Mouse (Mus musculus) hindbrain, embryonic 15.5 days (tissue): ENCODE measurements at regions not wholly inside any gene's neighbourhood (a gene's known extent, or its start where the extent isn't known, plus 50 kb on each side); places are given as distances from the start of the nearest gene placed in this dataset.
"Not testable (repeated sequence)": the region's sequence is repeated elsewhere in the genome, so short reads cannot be mapped to it uniquely, and the experiment has no call there.

ENCODE experiments used
- ATAC-seq: fragments of 200-750 bp; cut with Nextera tagmentation; 2 replicates; pipeline ENCODE4 v1.8.0; 2017; ENCODE audit warnings: low read depth, moderate number of reproducible peaks, moderate TSS enrichment; ENCODE audit not compliant: low FRiP score
- H3K27ac ChIP-seq: fragments of 300-500 bp; sonication (generic); replicated peaks from 2 replicates; pipeline ENCODE4 v1.5.1; 2015; ENCODE audit warnings: mild to moderate bottlenecking, inconsistent platforms
- H3K27me3 ChIP-seq: fragments of 300-500 bp; sonication (generic); 2 replicates; pipeline ENCODE4 v1.6.1; 2015; ENCODE audit warnings: control low read depth, inconsistent platforms
- H3K36me3 ChIP-seq: fragments of 300-500 bp; sonication (generic); 2 replicates; pipeline ENCODE4 v1.6.1; 2015; ENCODE audit warnings: control low read depth, inconsistent platforms
- H3K4me1 ChIP-seq: fragments of 300-500 bp; sonication (generic); replicated peaks from 2 replicates; pipeline ENCODE4 v1.6.1; 2015; ENCODE audit warnings: control low read depth, inconsistent platforms
- H3K4me2 ChIP-seq: fragments of 300-500 bp; sonication (generic); 2 replicates; pipeline ENCODE4 v1.6.1; 2015; ENCODE audit warnings: moderate library complexity, mild to moderate bottlenecking, inconsistent platforms
- H3K4me3 ChIP-seq: fragments of 300-500 bp; sonication (generic); 2 replicates; pipeline ENCODE4 v1.5.1; 2015; ENCODE audit warnings: mild to moderate bottlenecking, inconsistent platforms
- H3K9ac ChIP-seq: fragments of 300-500 bp; sonication (generic); 2 replicates; pipeline ENCODE4 v1.6.1; 2015; ENCODE audit warnings: inconsistent platforms
- H3K9me3 ChIP-seq: fragments of 300-500 bp; sonication (generic); 2 replicates; pipeline ENCODE4 v1.6.1; 2016; ENCODE audit warnings: control low read depth, inconsistent platforms
- WGBS: fragments of 180-500 bp; shearing (Covaris S2); methylation state at CpG from one replicate; pipeline ENCODE4 v1.1.7; 2015; 5-methylcytosine and 5-hydroxymethylcytosine counted together

DNA sequence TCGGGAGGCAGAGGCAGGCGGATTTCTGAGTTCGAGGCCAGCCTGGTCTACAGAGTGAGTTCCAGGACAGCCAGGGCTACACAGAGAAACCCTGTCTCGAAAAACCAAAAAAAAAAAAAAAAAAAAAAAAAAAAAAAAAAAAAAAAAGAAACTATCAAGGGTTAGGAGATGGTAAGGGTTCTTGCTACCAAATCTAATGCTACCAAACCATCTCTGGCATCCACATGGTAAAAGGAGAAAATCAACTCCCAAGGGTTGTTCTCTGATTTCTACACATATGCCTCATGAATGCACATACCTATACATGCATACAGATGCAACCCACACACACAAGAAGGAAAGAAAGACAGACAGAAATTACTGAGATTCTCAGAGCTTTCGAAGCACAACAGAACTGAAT lies 109.6 kb upstream of the Trim24 start:
- not testable (repeated sequence) for H3K27me3 ChIP-seq, H3K9me3 ChIP-seq

DNA sequence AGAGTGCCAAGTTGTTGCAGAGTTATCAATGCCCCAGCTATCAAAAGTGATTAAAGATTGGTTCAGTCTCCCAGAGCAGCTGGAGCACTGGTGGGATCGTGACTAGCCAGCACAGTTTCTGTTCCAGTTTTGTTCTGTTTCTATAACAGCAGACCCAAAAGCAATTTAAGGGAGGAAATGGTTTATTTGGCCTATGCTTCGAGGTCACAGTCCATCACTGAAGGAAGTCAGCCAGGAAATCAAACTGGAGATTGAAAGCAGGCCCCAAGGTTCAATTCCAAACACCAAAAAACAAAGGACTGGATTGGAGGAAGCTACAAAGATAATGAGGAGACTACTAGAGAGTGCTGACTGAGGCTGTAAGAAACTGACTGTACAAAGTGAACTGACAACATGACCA lies 107.6 kb upstream of the Trim24 start:
- Histone ChIP-seq H3K4me1 (no peaks in the 10 kb centered on the region), H3K36me3 (no peaks in the 10 kb centered on the region), H3K27ac (no peak overlapping the region), H3K4me2 (no peak overlapping the region), H3K27me3 (no peaks in the 10 kb centered on the region), H3K4me3 (no peak overlapping the region), H3K9me3 (no peaks in the 10 kb centered on the region), H3K9ac (no peak overlapping the region)
- 73% methylated on average over 2 of the region's 2 CpGs for WGBS
- no peak for ATAC-seq

More for the DNA sequence above, 109.6 kb upstream of the Trim24 start:
- H3K36me3 ChIP-seq, H3K4me3 ChIP-seq, H3K4me2 ChIP-seq, H3K27ac ChIP-seq, H3K9ac ChIP-seq, ATAC-seq, H3K4me1 ChIP-seq: not testable (repeated sequence)
- WGBS: 94% methylated on average over 4 of the region's 5 CpGs

DNA sequence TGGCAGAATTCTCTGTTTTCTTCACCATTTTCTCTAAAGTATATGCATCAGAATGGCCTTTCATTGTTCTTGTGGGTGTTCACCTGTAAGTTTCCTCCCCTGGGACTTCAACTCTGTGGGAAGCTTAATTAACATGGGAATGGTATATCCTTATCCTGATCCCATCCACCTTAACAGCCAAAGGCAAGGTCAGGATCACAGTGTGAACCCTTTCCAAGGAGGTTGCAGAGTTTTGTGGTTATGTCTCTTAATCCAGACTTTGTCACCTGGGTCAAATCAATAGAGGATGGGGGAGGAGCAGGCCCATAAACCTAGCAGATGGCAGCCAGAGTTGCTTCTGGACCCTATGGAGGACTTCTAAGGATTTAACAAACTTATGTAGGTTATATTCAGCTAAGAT lies 102.9 kb upstream of the Trim24 start:
- no peaks in the 10 kb centered on the region for H3K27me3 ChIP-seq
- no peak overlapping the region for H3K9ac ChIP-seq
- no peaks in the 10 kb centered on the region for H3K4me1 ChIP-seq
- no peaks in the 10 kb centered on the region for H3K9me3 ChIP-seq
- H3K27ac ChIP-seq: no peak overlapping the region
- no peak overlapping the region for H3K4me3 ChIP-seq
- ATAC-seq: no peak
- no peak overlapping the region for H3K4me2 ChIP-seq
- H3K36me3 ChIP-seq: no peaks in the 10 kb centered on the region

DNA sequence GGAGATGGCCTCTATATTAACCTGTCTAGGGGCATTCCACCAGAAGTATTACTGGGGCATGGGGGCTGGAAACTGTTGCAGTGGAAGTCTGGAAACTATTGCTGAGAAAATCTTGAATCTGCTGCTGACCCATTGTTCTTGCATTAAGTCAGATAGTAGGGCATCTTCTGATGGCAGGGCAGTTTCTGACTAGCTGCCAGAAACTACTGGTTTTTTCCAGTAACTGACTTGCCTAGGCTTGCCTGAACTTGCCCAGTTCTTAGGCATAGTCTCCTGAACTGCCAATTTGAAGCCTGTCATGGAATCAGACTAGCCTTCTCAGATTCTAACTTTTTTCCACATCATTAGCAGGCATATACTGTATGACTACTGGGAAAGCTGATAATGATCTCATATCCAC lies 97.3 kb upstream of the Trim24 start:
- no peaks in the 10 kb centered on the region for H3K9me3 ChIP-seq
- H3K4me1 ChIP-seq: no peaks in the 10 kb centered on the region
- H3K4me2 ChIP-seq: no peak overlapping the region
- no peak overlapping the region for H3K4me3 ChIP-seq
- no peaks in the 10 kb centered on the region for H3K27me3 ChIP-seq
- no peak overlapping the region for H3K27ac ChIP-seq
- H3K36me3 ChIP-seq: no peaks in the 10 kb centered on the region
- no peak overlapping the region for H3K9ac ChIP-seq
- ATAC-seq: no peak

DNA sequence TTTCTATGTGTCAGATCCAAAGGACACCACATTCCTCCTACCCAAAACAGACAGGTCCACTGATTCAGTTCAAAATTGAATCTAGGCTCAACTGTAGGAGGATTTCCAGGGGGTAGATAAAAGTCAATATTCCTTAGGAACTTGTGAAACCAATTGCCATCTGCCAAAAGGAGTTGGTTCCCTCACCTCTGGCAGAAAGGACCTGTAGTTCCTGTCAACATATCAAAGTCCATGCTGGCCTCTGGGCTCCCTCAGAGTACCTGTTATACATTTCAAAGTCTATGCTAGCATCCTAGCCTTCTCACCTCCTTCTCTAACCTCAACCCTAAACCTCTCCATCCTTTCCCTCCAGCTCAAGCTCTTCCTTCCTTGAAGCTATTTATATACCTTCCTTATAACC lies 95.5 kb upstream of the Trim24 start:
- no peak overlapping the region for H3K27ac ChIP-seq
- no peaks in the 10 kb centered on the region for H3K36me3 ChIP-seq
- H3K4me1 ChIP-seq: no peaks in the 10 kb centered on the region
- no peaks in the 10 kb centered on the region for H3K9me3 ChIP-seq
- H3K4me2 ChIP-seq: no peak overlapping the region
- no peaks in the 10 kb centered on the region for H3K27me3 ChIP-seq
- H3K9ac ChIP-seq: no peak overlapping the region
- no peak overlapping the region for H3K4me3 ChIP-seq
- no peak for ATAC-seq

DNA sequence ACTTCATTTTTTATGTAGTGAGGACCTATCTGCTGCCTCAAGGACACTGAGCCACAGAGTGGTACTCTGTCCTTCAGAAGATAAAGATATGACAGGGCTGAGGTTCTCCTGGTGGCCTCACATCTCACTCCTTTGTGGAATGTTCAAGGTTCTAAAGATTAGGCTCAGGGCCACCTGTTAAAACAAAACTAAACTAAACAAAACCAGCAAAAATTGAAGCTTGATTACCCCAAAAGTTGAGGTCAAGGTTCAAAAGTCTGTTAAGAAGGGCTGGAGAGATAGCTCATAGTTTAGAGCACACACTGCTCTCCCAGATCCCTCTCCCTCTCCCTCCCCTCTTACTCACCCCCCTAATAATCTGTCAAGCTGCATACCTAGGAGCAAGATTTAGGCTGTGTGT lies 90.7 kb upstream of the Trim24 start:
- H3K4me2 ChIP-seq: no peak overlapping the region
- H3K9ac ChIP-seq: no peak overlapping the region
- no peaks in the 10 kb centered on the region for H3K9me3 ChIP-seq
- no peaks in the 10 kb centered on the region for H3K36me3 ChIP-seq
- H3K4me1 ChIP-seq: no peaks in the 10 kb centered on the region
- no peak for ATAC-seq
- no peak overlapping the region for H3K27ac ChIP-seq
- H3K4me3 ChIP-seq: no peak overlapping the region
- H3K27me3 ChIP-seq: no peaks in the 10 kb centered on the region

DNA sequence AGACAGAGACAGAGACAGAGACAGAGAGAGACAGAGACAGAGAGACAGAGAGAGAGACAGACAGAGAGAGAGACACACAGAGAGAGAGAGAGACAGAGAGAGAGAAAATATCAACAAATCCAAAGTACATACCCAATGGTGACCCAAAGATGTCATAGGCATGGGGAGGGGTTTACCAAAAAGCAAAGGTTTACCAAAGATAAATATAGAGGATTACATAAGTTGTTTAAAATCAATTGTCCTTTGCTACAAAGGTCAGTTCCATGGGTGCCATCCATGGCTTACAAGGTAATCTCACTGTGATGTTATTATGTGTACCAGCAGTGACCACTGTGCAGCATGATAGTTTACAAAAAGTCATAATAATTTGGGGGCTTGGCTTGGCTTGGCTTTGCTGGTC lies 88.7 kb upstream of the Trim24 start:
- no peak for ATAC-seq
- no peaks in the 10 kb centered on the region for H3K4me1 ChIP-seq
- H3K4me3 ChIP-seq: no peak overlapping the region
- H3K27me3 ChIP-seq: no peaks in the 10 kb centered on the region
- H3K9me3 ChIP-seq: no peaks in the 10 kb centered on the region
- no peak overlapping the region for H3K4me2 ChIP-seq
- no peak overlapping the region for H3K9ac ChIP-seq
- H3K36me3 ChIP-seq: no peaks in the 10 kb centered on the region
- no peak overlapping the region for H3K27ac ChIP-seq

DNA sequence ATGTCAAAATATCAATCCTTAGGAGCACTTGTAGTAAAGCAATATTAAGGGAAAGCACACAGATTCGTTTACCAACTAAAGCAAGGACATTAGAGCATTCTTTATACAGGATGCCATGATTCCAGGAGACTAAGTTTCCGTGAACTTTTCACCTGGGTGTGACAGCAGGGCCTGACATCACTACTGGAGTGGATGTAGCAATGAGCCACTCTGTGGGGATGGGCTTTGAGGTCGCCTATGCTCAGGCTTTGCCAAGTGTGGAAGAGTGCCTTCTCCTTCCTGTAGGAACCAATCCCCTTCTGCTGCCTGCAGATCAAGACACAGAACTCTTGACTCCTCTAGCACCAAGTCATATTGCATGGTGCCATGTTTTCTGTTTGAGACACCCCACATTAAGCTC lies 85.3 kb upstream of the Trim24 start:
- not testable (repeated sequence) for H3K4me2 ChIP-seq, H3K27me3 ChIP-seq, H3K27ac ChIP-seq, H3K9ac ChIP-seq, H3K9me3 ChIP-seq, H3K4me1 ChIP-seq, H3K36me3 ChIP-seq, H3K4me3 ChIP-seq, ATAC-seq
- WGBS: 91% methylated on average over 3 of the region's 3 CpGs

DNA sequence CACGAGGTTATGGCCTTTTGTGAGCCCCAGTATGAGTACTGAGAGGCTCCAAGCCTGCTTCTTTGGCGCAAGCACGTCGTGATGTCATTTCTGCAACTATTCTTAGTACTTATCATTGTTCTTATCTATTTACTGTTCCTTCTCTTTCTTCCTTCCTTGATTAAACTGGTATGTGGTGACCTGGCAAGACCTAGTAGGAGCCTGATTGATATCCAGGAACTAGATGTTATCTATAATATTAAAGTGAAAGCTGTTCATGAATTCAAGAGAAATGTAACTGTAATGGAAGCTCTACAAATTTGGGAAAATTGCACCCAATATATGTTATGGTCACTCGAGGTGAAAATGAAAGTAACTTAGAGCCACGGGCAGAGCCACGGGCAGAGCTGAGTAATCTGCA lies 84.9 kb upstream of the Trim24 start:
- WGBS: 92% methylated on average over 7 of the region's 7 CpGs
- H3K4me1 ChIP-seq: no peaks in the 10 kb centered on the region
- no peak for ATAC-seq

DNA sequence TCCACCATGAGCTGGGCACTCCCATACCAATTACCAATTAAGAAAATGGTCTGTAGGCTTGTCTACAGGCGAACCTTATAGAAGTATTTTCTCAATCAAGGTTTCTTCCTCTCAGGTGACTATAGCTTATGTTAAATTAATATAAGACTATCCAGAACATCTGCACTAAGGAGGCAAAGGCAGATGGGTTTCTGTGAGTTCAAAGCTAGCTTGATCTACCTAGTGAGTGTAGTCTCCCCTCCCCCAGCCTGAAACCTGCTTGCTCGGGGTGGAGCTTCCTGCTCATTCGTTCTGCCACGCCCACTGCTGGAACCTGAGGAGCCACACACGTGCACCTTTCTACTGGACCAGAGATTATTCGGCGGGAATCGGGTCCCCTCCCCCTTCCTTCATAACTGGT lies 82.8 kb upstream of the Trim24 start:
- not testable (repeated sequence) for H3K9me3 ChIP-seq, H3K4me3 ChIP-seq, H3K4me2 ChIP-seq, ATAC-seq, H3K36me3 ChIP-seq, H3K4me1 ChIP-seq, H3K9ac ChIP-seq, H3K27ac ChIP-seq, H3K27me3 ChIP-seq
- WGBS: 88% methylated on average over 4 of the region's 8 CpGs

More for the DNA sequence above, 84.9 kb upstream of the Trim24 start:
- Histone ChIP-seq H3K4me3 (no peak overlapping the region), H3K36me3 (no peaks in the 10 kb centered on the region), H3K9ac (no peak overlapping the region), H3K9me3 (no peaks in the 10 kb centered on the region), H3K27me3 (no peaks in the 10 kb centered on the region), H3K4me2 (no peak overlapping the region), H3K27ac (no peak overlapping the region)

DNA sequence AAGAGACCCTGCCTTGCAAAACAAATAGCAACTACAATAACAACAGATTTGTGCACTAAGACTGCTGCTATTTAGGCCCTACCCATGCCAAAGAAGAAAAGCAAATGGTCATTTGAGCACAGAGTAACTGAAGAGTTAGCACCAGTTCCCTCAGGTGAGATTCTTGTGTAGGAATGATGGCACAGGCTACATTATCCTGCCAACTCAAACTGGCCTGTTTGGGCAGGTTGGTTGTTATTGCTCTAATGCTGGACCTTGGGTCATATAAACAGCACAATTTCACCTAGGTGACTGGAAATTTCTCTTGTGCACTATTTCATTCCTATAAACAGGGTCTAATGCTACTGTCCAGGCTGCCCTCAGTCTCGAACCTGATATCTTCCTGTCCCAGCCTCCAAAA lies 79.7 kb upstream of the Trim24 start:
- H3K4me1 ChIP-seq: no peaks in the 10 kb centered on the region
- H3K27me3 ChIP-seq: no peaks in the 10 kb centered on the region
- no peak overlapping the region for H3K9ac ChIP-seq
- no peaks in the 10 kb centered on the region for H3K36me3 ChIP-seq
- no peak for ATAC-seq
- no peaks in the 10 kb centered on the region for H3K9me3 ChIP-seq
- H3K4me2 ChIP-seq: no peak overlapping the region
- H3K27ac ChIP-seq: no peak overlapping the region
- H3K4me3 ChIP-seq: no peak overlapping the region
- WGBS: 97% methylated on average over 1 of the region's 1 CpGs

DNA sequence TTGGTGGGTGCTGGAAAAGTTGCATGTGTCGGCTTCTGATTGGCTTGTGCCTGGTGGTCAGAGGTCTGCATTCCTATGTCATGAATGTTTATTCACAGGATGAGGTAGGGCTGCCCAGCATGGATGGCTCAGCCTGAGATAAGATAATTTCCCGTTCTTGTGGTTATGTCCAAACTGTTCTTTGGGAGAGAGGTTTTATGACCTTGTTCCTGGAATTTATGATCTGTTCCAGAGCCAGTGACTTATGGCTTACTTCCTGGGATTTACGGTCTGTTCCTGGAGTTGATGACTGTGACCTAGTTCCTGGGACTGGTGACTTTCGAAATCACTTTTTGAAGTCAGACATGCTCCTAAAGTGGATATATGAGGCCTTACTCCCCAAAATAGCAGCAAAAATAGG lies 76.4 kb upstream of the Trim24 start:
- 91% methylated on average over 4 of the region's 4 CpGs for WGBS
- H3K27me3 ChIP-seq: no peaks in the 10 kb centered on the region
- no peaks in the 10 kb centered on the region for H3K9me3 ChIP-seq
- no peak overlapping the region for H3K27ac ChIP-seq
- H3K4me3 ChIP-seq: no peak overlapping the region
- no peak overlapping the region for H3K9ac ChIP-seq
- no peaks in the 10 kb centered on the region for H3K36me3 ChIP-seq
- no peaks in the 10 kb centered on the region for H3K4me1 ChIP-seq
- no peak overlapping the region for H3K4me2 ChIP-seq
- no peak for ATAC-seq

DNA sequence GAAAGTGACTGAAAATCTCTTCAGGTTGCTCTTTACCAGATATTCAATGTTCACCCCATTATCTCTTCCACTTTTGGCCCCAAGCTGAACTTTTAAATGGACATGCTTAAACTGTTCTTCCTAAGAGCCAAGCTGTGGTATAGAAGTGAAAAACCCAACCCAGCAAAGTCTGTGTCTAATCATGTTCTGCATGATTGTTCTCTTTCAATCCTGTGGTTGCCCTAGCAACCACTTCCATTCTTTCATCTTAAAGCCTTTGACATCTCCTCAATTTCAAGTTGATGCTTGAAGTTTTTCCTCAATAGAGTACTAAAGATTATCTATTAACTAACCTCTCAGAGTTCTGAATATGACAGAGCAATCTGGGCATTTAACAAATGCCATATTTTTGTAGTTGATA lies 75.6 kb upstream of the Trim24 start:
- Histone ChIP-seq H3K4me1 (no peaks in the 10 kb centered on the region), H3K27me3 (no peaks in the 10 kb centered on the region), H3K9me3 (no peaks in the 10 kb centered on the region), H3K27ac (no peak overlapping the region), H3K4me3 (no peak overlapping the region), H3K4me2 (no peak overlapping the region), H3K36me3 (no peaks in the 10 kb centered on the region), H3K9ac (no peak overlapping the region)
- ATAC-seq: no peak

DNA sequence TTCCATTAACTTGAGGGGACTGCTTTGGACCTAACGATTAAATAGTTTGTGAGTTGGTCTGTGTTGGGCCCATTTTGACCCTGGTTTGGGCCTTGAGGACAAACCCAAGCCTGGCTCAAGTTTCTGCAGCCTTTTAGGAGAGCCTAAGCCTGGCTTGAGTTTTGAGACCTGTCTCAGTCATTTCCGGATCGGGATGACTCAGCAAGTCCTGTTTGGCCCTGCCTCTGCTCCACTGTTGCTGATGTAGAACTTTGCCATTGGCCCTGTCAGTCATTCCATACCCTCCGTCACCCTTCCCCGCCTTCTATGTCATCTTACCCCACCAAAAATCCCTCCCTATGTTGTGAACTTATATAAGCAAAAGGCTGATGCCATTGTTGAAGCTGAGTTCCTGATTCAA lies 67.4 kb upstream of the Trim24 start:
- H3K36me3 ChIP-seq: no peaks in the 10 kb centered on the region
- H3K4me1 ChIP-seq: no peaks in the 10 kb centered on the region
- H3K27ac ChIP-seq: no peak overlapping the region
- no peak for ATAC-seq
- H3K9me3 ChIP-seq: no peaks in the 10 kb centered on the region
- 96% methylated on average over 5 of the region's 5 CpGs for WGBS
- H3K9ac ChIP-seq: no peak overlapping the region
- H3K27me3 ChIP-seq: no peaks in the 10 kb centered on the region
- H3K4me2 ChIP-seq: no peak overlapping the region
- no peak overlapping the region for H3K4me3 ChIP-seq
